Mouse (Mus musculus) heart, postnatal 0 days (tissue): ENCODE measurements around the gene Snx18.

ENCODE experiments used
- CTCF ChIP-seq: IDR thresholded peaks from 2 replicates; pipeline ENCODE4 v1.5.1; 2016; ENCODE audit warnings: antibody characterized with exemption, control low read depth, low read depth
- EP300 ChIP-seq: IDR thresholded peaks from 2 replicates; pipeline ENCODE4 v1.6.1; 2016; ENCODE audit warnings: antibody characterized with exemption, low read depth

- TF ChIP-seq EP300 = no peak
- TF ChIP-seq CTCF = no peak
Measured at GRCm38 (mm10) chr13:113632506-113632905, 14.1 kb upstream of the Snx18 start.
